Mouse (Mus musculus) intestine, postnatal 0 days (tissue): Measurements from ENCODE around the gene 6820408C15Rik. TPM values are rescaled to one million over a fixed set of nuclear protein-coding genes. Genes with fewer than 3 reads are reported as not detected.

ENCODE experiments used
- ATAC-seq: fragments of 200-750 bp; cut with Nextera tagmentation; 2 replicates; pipeline ENCODE4 v1.8.0; 2017; ENCODE audit warnings: mild to moderate bottlenecking, moderate TSS enrichment, moderate library complexity
- H3K27ac ChIP-seq: fragments of 300-500 bp; sonication (generic); 2 replicates; pipeline ENCODE4 v1.5.1; 2014; ENCODE audit warnings: mild to moderate bottlenecking, low read depth, low read length, moderate library complexity
- H3K27me3 ChIP-seq: fragments of 300-500 bp; sonication (generic); replicated peaks from 2 replicates; pipeline ENCODE4 v1.6.1; 2014; ENCODE audit warnings: low read length, mixed read lengths; ENCODE audit not compliant: control insufficient read depth, insufficient read depth
- H3K36me3 ChIP-seq: fragments of 300-500 bp; sonication (generic); 2 replicates; pipeline ENCODE4 v1.6.1; 2014; ENCODE audit warnings: mild to moderate bottlenecking, moderate library complexity; ENCODE audit not compliant: control insufficient read depth, insufficient read depth
- H3K4me1 ChIP-seq: fragments of 300-500 bp; sonication (generic); replicated peaks from 2 replicates; pipeline ENCODE4 v1.6.1; 2014; ENCODE audit warnings: antibody characterized with exemption, low read length, mixed read lengths; ENCODE audit not compliant: control insufficient read depth, insufficient read depth
- H3K4me2 ChIP-seq: fragments of 300-500 bp; sonication (generic); replicated peaks from 2 replicates; pipeline ENCODE4 v1.6.1; 2014; ENCODE audit warnings: low read depth, mild to moderate bottlenecking, moderate library complexity
- H3K4me3 ChIP-seq: fragments of 300-500 bp; sonication (generic); 2 replicates; pipeline ENCODE4 v1.5.1; 2014; ENCODE audit warnings: low read depth, low read length
- H3K9ac ChIP-seq: fragments of 300-500 bp; sonication (generic); 2 replicates; pipeline ENCODE4 v1.6.1; 2014; ENCODE audit warnings: mild to moderate bottlenecking, low read depth, low read length
- H3K9me3 ChIP-seq: fragments of 300-500 bp; sonication (generic); 2 replicates; pipeline ENCODE4 v1.6.1; 2016; ENCODE audit warnings: mixed run types; ENCODE audit not compliant: control insufficient read depth
- CTCF ChIP-seq: sonication (generic); IDR thresholded peaks from 2 replicates; pipeline ENCODE4 v1.5.1; 2016; ENCODE audit warnings: low read depth, mild to moderate bottlenecking, control low read depth, antibody characterized with exemption, moderate library complexity
- WGBS: fragments of 180-500 bp; shearing (Covaris S2); extraction: QIAGEN DNeasy Blood & Tissue Kit; methylation state at CpG from one replicate; pipeline ENCODE4 v1.1.7; 2014; 5-methylcytosine and 5-hydroxymethylcytosine counted together
- polyA plus RNA-seq: library from polyadenylated mRNA; unstranded; fragments of >200 nt; fragmentation: Nextera tagmentation; extraction: Ambion mirVana; gene quantifications from 2 replicates; pipeline ENCODE4 v1.2.1, GENCODE M21; 2015

6820408C15Rik gene
- polyA plus RNA-seq, 1 experiment from 2014 or later, result 0.34 TPM

- no peak for ATAC-seq
- no peak overlapping the region for H3K4me3 ChIP-seq
- H3K4me1 ChIP-seq, result no peaks in the 10 kb centered on the region
- H3K9ac ChIP-seq, result no peak overlapping the region
- H3K27me3 ChIP-seq, result peaks cover 17% of the 10 kb centered on the region
- H3K9me3 ChIP-seq, result no peaks in the 10 kb centered on the region
- 10% methylated on average over 21 of the region's 21 CpGs for WGBS
- TF ChIP-seq CTCF, result no peak
- H3K27ac ChIP-seq, result no peak overlapping the region
- no peaks in the 10 kb centered on the region for H3K36me3 ChIP-seq
- H3K4me2 ChIP-seq, result 0 out of 2 replicates have a peak overlapping the region, but pooled peaks have one; percentile 21
These were observed 39.6 kb upstream of the 6820408C15Rik start for GRCm38 (mm10) chr2:152375652-152376344.

DNA sequence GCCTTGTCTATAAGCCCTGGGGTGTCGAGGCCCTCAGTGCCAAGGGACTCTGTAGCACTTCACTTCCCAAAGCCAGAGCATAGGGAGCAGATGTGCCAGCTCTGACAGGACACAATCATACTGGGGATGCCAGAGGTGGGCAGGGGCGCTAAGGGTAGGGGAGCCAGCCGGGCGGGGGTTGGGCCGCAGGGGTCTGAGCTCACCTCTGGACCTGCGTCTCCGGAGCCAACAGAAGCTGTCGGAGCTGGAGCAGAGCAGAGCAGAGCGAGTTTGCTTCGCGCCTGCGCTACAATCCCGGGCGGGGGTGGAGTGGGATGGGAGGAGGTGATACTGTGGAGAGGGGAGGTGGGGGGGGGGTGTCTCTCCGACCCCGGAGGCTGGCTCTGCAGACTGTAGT, 39.0 kb upstream of the 6820408C15Rik start, which contains the start of gene Nrsn2:
Gene Nrsn2 (minus strand): TSS at position 294 of the 397 bp plus-strand sequence.
- no peak within 1 kb of the TSS for H3K9ac ChIP-seq
- TF ChIP-seq CTCF, result no peak
- no peaks in the 10 kb centered on the region for H3K9me3 ChIP-seq
- H3K4me3 ChIP-seq, result no peak within 1 kb of the TSS
- no peaks in the 10 kb centered on the region for H3K36me3 ChIP-seq
- WGBS, result 4% methylated on average over 16 of the region's 16 CpGs
- ATAC-seq, result no peak
- peaks cover 17% of the 10 kb centered on the region for H3K27me3 ChIP-seq
- H3K4me2 ChIP-seq, result 0 out of 2 replicates have a peak within 1 kb of the TSS, but pooled peaks have one; percentile 21
- H3K27ac ChIP-seq, result no peak within 1 kb of the TSS
- H3K4me1 ChIP-seq, result no peaks in the 10 kb centered on the region

GRCm38 (mm10) chr2:152384191-152384590, 31.2 kb upstream of the 6820408C15Rik start:
- Histone ChIP-seq H3K27ac (no peak overlapping the region), H3K4me2 (no peak overlapping the region), H3K36me3 (no peaks in the 10 kb centered on the region), H3K4me3 (no peak overlapping the region), H3K9me3 (no peaks in the 10 kb centered on the region), H3K4me1 (no peaks in the 10 kb centered on the region), H3K27me3 (no peaks in the 10 kb centered on the region), H3K9ac (no peak overlapping the region)
- TF ChIP-seq CTCF, result no peak
- ATAC-seq, result no peak
- 80% methylated on average over 4 of the region's 4 CpGs for WGBS

DNA sequence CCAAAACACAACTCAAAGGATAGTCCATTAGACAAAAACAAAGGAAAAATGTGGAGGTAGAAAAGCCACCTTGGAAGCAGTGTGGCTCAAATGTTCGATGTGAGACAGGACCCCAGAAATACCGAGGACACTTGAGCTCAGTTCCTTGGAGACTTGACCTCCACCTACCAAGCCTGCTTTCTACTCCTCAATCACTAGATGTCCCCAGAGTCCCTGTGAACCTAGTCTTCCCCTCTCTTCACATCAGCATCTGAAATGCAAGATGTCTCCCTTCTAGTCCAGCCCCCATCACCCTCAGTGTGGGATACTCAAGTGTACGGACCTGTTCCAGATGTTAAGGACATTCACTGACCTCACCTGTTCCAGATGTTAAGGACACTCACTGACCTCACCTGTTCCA, 22.6 kb upstream of the 6820408C15Rik start:
- 21% methylated on average over 3 of the region's 3 CpGs for WGBS
- no peak overlapping the region for H3K27ac ChIP-seq
- no peak overlapping the region for H3K4me2 ChIP-seq
- H3K36me3 ChIP-seq, result no peaks in the 10 kb centered on the region
- no peak overlapping the region for H3K9ac ChIP-seq
- ATAC-seq, result no peak
- H3K9me3 ChIP-seq, result no peaks in the 10 kb centered on the region
- no peak overlapping the region for H3K4me3 ChIP-seq
- no peaks in the 10 kb centered on the region for H3K27me3 ChIP-seq
- peak; percentile 94 for TF ChIP-seq CTCF
- no peaks in the 10 kb centered on the region for H3K4me1 ChIP-seq

DNA sequence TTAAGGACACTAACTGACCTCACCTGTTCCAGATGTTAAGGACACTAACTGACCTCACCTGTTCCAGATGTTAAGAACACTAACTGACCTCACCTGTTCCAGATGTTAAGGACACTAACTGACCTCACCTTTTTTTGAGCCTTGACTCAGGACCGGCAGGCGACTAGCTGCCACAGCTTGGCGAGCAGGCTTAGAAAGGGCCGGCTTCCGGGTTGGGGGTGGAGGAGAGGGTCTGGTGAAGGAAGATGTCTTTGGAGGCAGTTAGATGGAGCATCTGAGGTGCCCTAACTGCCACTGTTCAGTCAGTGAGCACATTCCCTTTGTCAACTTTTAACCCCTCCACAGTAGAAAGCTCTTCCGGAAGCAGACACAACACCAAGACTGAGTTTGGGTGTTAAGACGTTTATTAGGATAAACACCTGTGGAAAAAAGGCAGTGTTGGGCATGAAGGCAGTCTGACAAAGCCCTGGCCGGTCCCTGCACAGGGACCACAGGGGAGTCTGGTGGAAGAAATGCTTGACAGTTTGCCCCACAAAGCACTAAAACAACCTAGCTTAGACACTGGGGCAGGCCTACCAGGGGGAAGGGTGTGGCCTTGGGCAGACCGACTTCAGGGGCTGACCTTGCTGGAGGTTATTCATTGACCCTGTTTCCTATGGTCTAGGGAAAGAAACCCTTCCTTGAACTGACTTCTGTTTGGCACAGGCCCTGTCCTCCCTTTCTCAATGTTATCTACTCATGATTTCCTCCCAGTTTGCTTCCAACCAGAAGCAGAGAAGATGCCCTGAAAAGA, 22.0 kb upstream of the 6820408C15Rik start:
- WGBS, result 58% methylated on average over 9 of the region's 9 CpGs
- TF ChIP-seq CTCF, result no peak
- no peak overlapping the region for H3K4me3 ChIP-seq
- ATAC-seq, result no peak
- H3K9me3 ChIP-seq, result no peaks in the 10 kb centered on the region
- H3K9ac ChIP-seq, result no peak overlapping the region
- H3K27ac ChIP-seq, result no peak overlapping the region
- no peaks in the 10 kb centered on the region for H3K27me3 ChIP-seq
- H3K36me3 ChIP-seq, result no peaks in the 10 kb centered on the region
- no peaks in the 10 kb centered on the region for H3K4me1 ChIP-seq
- no peak overlapping the region for H3K4me2 ChIP-seq

- 36% methylated on average over 13 of the region's 13 CpGs for WGBS
These were observed 20.0 kb upstream of the 6820408C15Rik start for GRCm38 (mm10) chr2:152395271-152395920.

More at GRCm38 (mm10) chr2:152395271-152395920, 20.0 kb upstream of the 6820408C15Rik start:
- Histone ChIP-seq H3K27ac (no peak overlapping the region; the same call in 1 of the 2 replicates), H3K36me3 (no peaks in the 10 kb centered on the region), H3K4me3 (peak overlapping the region; percentile 74), H3K4me1 (no peaks in the 10 kb centered on the region), H3K4me2 (peak overlapping the region; percentile 85), H3K9ac (no peak overlapping the region), H3K27me3 (no peaks in the 10 kb centered on the region), H3K9me3 (no peaks in the 10 kb centered on the region)
- TF ChIP-seq CTCF, result no peak
- no peak for ATAC-seq
